Mouse (Mus musculus): ENCODE results near the gene H2al1o.
"Not testable (repeated sequence)": the region's sequence is repeated elsewhere in the genome, so short reads cannot be mapped to it uniquely, and the experiment has no call there.

DNA sequence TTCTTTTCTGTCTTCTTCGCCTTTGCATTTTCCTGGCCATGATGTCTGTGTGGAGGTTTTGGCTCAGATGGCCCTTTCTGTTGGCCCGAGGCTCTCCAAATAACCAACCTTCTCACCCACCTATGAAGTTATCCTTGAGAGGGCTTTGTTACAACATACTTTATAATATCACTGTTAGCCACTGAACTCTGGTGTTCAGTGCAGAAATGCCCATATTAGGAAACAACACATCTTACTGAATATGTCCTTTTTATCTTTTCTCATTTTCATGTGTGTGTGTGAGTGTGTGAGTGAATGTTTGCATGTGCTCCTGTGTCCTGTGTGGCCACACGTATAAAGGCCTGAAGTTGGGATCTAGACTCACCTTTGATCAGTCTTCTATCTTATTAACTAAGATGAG is at the start of gene H2al1o:
- TF ChIP-seq CTCF (IDR thresholded peaks at IDR 0.05; ENCODE audit: low read depth, low read length); POLR2A (IDR thresholded peaks at IDR 0.05; ENCODE audit: insufficient read depth, low read length); EP300 (IDR thresholded peaks at IDR 0.05; ENCODE audit: insufficient read depth, low read depth, low read length): not testable (repeated sequence)
